ENCODE assay signal across 8 mouse cellular contexts in the genomic region with DNA sequence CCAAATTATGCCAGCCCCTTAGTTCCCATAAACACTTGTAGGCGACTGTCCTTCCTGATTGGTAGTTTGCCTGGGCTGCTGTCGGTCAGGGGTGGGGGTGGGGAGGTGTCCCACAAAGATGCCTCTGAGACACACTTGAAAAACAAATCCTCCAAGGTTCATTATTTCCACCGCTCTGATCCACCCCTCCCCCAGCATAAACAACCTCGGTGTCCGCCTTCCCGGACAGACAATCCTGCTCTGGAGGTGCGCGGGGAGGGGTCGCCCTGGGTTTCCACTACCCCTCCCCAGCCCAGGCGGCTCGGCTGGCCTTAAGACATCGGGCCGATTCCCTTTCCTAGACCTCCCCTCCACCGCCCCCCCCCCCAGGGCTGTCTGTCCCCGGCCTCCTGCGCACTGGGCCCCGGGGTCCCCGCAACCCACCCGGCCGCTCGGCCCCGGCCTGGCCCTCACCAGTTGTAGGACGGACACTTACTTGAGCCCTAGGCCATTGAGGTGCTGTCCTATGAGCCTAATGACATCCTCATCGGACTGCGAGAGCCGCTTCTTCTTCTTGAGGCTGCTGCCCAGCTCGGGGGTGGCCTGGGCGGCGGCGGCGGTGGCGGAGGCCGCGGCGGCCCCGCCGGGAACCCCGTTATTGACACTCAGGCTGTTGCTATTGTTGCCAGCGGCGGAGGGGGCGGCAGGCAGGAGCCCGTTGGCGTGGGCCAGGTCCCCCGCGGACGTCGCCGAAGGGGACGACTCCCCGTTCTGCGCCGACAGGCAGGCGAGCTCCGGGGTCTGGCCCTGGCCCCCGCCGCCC. TPM values are rescaled to one million over a fixed set of nuclear protein-coding genes. Genes with fewer than 3 reads are reported as not detected.
DNase-seq lines count a peak whose midpoint lies in the region; ATAC-seq and TF ChIP-seq lines count a peak whose summit lies in the region.

No protein-coding gene starts in this region.

- WGBS in neural tube, embryonic 13.5 days = under 1% methylated on average over 46 of the region's 56 CpGs
- WGBS in thymus, adult 2 months = under 1% methylated on average over 54 of the region's 56 CpGs

- no peak for TF ChIP-seq CTCF in thymus, adult 2 months (IDR thresholded peaks at IDR 0.05; ENCODE audit: borderline replicate concordance, control insufficient read depth, extremely low read depth, insufficient read depth, low read length, poor library complexity)

- peaks cover 31% of the 10 kb centered on the region for H3K4me1 ChIP-seq in neural tube, embryonic 13.5 days (replicated peaks)
- H3K4me1 ChIP-seq in thymus, adult 2 months (replicated peaks; ENCODE audit: control insufficient read depth, insufficient read depth, low read length) = peaks cover 12% of the 10 kb centered on the region

- no peaks in the 10 kb centered on the region for H3K9me3 ChIP-seq in neural tube, embryonic 13.5 days

- H3K4me3 ChIP-seq in neural tube, embryonic 13.5 days = peak overlapping the region; percentile 100
- H3K4me3 ChIP-seq in thymus, adult 2 months (ENCODE audit: control insufficient read depth, insufficient read depth, low read length) = peak overlapping the region; percentile 98

- peak; percentile 8 for ATAC-seq in CD4-positive, CD25-positive, alpha-beta regulatory T cell, adult 4 months
- peak; percentile 55 for ATAC-seq in neural tube, embryonic 13.5 days (ENCODE audit: low read depth)

- DNase-seq in adrenal gland, adult 2 months = peak; percentile 68
- DNase-seq in embryo, embryonic 9.5 days (ENCODE audit: extremely low spot score) = peak; percentile 36
- peak; percentile 47 to 63 for DNase-seq in heart, adult 9 months (ENCODE audit: low spot score in 2 of 2)
- DNase-seq in kidney, adult 9 months = peak; percentile 46
- DNase-seq in lung, adult 18-20 months = peak; percentile 57 to 63
- DNase-seq in thymus, adult 2 months = peak; percentile 33

- H3K27me3 ChIP-seq in neural tube, embryonic 13.5 days = no peaks in the 10 kb centered on the region
- no peaks in the 10 kb centered on the region for H3K27me3 ChIP-seq in thymus, adult 2 months (ENCODE audit: control insufficient read depth, insufficient read depth, low read length)

- H3K4me2 ChIP-seq in neural tube, embryonic 13.5 days = peak overlapping the region; percentile 84

- TF ChIP-seq POLR2A in thymus, adult 2 months (IDR thresholded peaks at IDR 0.05; ENCODE audit: control insufficient read depth, extremely low read depth, insufficient read depth, low read length, poor library complexity) = no peak

- H3K36me3 ChIP-seq in neural tube, embryonic 13.5 days = peaks cover 16% of the 10 kb centered on the region
- H3K36me3 ChIP-seq in thymus, adult 2 months (ENCODE audit: control insufficient read depth, insufficient read depth, low read length) = peaks cover 10% of the 10 kb centered on the region

- H3K27ac ChIP-seq in neural tube, embryonic 13.5 days (replicated peaks) = peak overlapping the region; percentile 95
- peak overlapping the region; percentile 3 for H3K27ac ChIP-seq in thymus, adult 2 months (ENCODE audit: control insufficient read depth, insufficient read depth, low read length)

- peak overlapping the region; percentile 99 for H3K9ac ChIP-seq in neural tube, embryonic 13.5 days

RNA-seq across cellular contexts. Expression of gene Wdr26, which starts 1.0 kb away (rescaled TPM):
- 10 to 100 TPM; 34.7 to 40.9 TPM for polyA plus RNA-seq in CD4-positive, CD25-positive, alpha-beta regulatory T cell, adult 4 months (2017; shearing (Covaris generic))
- total RNA-seq in adrenal gland, adult 2 months (2021) = 100 to 1,000 TPM; 113 to 140 TPM
- polyA plus RNA-seq in adrenal gland, adult 2 months (2012; rRNA removed) = 56.7 and 62.2 TPM in 2 replicates
- 39.3 and 45.9 TPM in 2 replicates for polyA plus RNA-seq in neural tube, embryonic 13.5 days (2015; fragmentation: Nextera tagmentation; extraction: Ambion mirVana)
- polyA plus RNA-seq in thymus, adult 2 months (2012; rRNA removed) = 62.4 and 74.9 TPM in 2 replicates

Comparison
In these comparisons a context has a peak if more than half of its experiments do, and no peak if none do; other contexts are left out.
1. Peak in every context shown above with its lines: DNase-seq, ATAC-seq, H3K4me3 ChIP-seq and H3K27ac ChIP-seq.